Mouse (Mus musculus): ENCODE data around the gene Cib2.
"Not testable (repeated sequence)": the region's sequence is repeated elsewhere in the genome, so short reads cannot be mapped to it uniquely, and the experiment has no call there.

Gene Cib2

GRCm38 (mm10) chr9:54559771-54560471 is at the start of gene Cib2:
Cib2 (minus strand) TSS chr9:54560218.
- DNase-seq = peak; percentile 88

GRCm38 (mm10) chr9:54604886-54605285 is 44.9 kb upstream of the Cib2 start:
- peak; percentile 28 for DNase-seq

GRCm38 (mm10) chr9:54604131-54604654 is 44.2 kb upstream of the Cib2 start:
- DNase-seq = no peak

- no peak for DNase-seq
Observed at GRCm38 (mm10) chr9:54602916-54603315, 42.9 kb upstream of the Cib2 start.

GRCm38 (mm10) chr9:54602386-54602785 is 42.4 kb upstream of the Cib2 start:
- DNase-seq = no peak

GRCm38 (mm10) chr9:54596752-54597465 is 36.9 kb upstream of the Cib2 start:
- DNase-seq = no peak

- DNase-seq = not testable (repeated sequence)
Observed at GRCm38 (mm10) chr9:54593652-54594051, 33.6 kb upstream of the Cib2 start.

- DNase-seq = peak; percentile 11
Observed at GRCm38 (mm10) chr9:54587863-54588262, 27.8 kb upstream of the Cib2 start.

- DNase-seq = peak; percentile 96
Observed at GRCm38 (mm10) chr9:54586199-54587061, 26.4 kb upstream of the Cib2 start, which contains the start of gene Idh3a. Idh3a (plus strand) TSS chr9:54586334.

- DNase-seq = no peak
Observed at GRCm38 (mm10) chr9:54585839-54586198, 25.8 kb upstream of the Cib2 start.

GRCm38 (mm10) chr9:54584127-54584526 is 24.1 kb upstream of the Cib2 start:
- DNase-seq = not testable (repeated sequence)

- no peak for DNase-seq
Observed at GRCm38 (mm10) chr9:54583712-54584111, 23.7 kb upstream of the Cib2 start.

GRCm38 (mm10) chr9:54571130-54571839 is 11.3 kb upstream of the Cib2 start:
- DNase-seq = no peak

- no peak for DNase-seq
Observed at GRCm38 (mm10) chr9:54568732-54569131, 8.7 kb upstream of the Cib2 start.

GRCm38 (mm10) chr9:54566958-54567357 is 6.9 kb upstream of the Cib2 start:
- DNase-seq = peak; percentile 31

GRCm38 (mm10) chr9:54560831-54561601 is 998 bp upstream of the Cib2 start:
- DNase-seq = no peak

- DNase-seq = no peak
Observed at GRCm38 (mm10) chr9:54558731-54559130, 1.3 kb downstream of the Cib2 start.

- no peak for DNase-seq
Observed at GRCm38 (mm10) chr9:54555044-54555443, 5.0 kb downstream of the Cib2 start.

- peak; percentile 6 for DNase-seq
Observed at GRCm38 (mm10) chr9:54552409-54552808, 7.6 kb downstream of the Cib2 start.

GRCm38 (mm10) chr9:54549433-54549832 is 10.6 kb downstream of the Cib2 start:
- DNase-seq = no peak

- peak; percentile 46 for DNase-seq
Observed at GRCm38 (mm10) chr9:54547536-54547935, 12.5 kb downstream of the Cib2 start.

GRCm38 (mm10) chr9:54544954-54545315 is 15.1 kb downstream of the Cib2 start:
- no peak for DNase-seq
